ENCODE assay signal across 17 mouse cellular contexts in the genomic region with DNA sequence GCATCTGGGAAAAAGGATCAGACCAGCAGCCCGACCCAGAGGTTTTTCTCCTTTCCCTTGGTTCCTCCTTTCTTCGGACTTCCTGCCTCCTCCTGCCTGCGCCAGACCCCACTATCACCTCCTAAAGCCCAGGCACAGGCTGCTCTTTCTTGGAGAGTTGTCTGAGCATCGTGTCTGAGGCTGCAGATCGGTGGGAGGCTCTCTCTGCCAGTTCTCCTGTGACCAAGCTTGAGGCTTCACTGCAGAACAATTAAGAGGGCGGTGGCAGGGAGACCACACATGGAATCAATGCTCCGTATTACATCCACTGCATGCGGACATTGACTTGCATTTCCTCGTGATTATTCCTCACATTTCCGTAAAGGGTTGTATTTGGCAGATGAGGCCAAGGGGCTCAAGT. TPM values are rescaled to one million over a fixed set of nuclear protein-coding genes. Genes with fewer than 3 reads are reported as not detected.
DNase-seq lines count a peak whose midpoint lies in the region; ATAC-seq and TF ChIP-seq lines count a peak whose summit lies in the region.
"Had no signal": no experiment of that assay in that cellular context is flagged by ENCODE, and none has a peak within 500 bp of the region (broad histone marks: within the 10 kb centered on the region; RNA-seq: fewer than 3 reads in every experiment).

No protein-coding gene starts in this region.

- ATAC-seq in heart, embryonic 13.5 days (ENCODE audit: extremely low read depth, insufficient number of reproducible peaks, low FRiP score, low TSS enrichment) = no peak
- peak; percentile 27; the same call in 1 of the 2 replicates for ATAC-seq in forebrain, embryonic 12.5 days (ENCODE audit: low FRiP score)
- no peak for ATAC-seq in hindbrain, embryonic 13.5 days (ENCODE audit: low FRiP score)
- no peak for ATAC-seq in midbrain, embryonic 14.5 days (ENCODE audit: low FRiP score, low TSS enrichment)
- ATAC-seq in intestine, postnatal 0 days = no peak

- H3K9ac ChIP-seq in heart, embryonic 13.5 days = peak overlapping the region; percentile 26; the same call in 1 of the 2 replicates
- no peak overlapping the region for H3K9ac ChIP-seq in forebrain, embryonic 12.5 days
- H3K9ac ChIP-seq in hindbrain, embryonic 13.5 days = peak overlapping the region; percentile 39; the same call in 1 of the 2 replicates
- H3K9ac ChIP-seq in midbrain, embryonic 14.5 days (replicated peaks; ENCODE audit: low read length) = no peak overlapping the region
- H3K9ac ChIP-seq in intestine, postnatal 0 days (ENCODE audit: low read depth, low read length) = no peak overlapping the region
- H3K9ac ChIP-seq: embryonic facial prominence, embryonic 15.5 days had no signal

- H3K4me3 ChIP-seq in heart, embryonic 13.5 days = no peak overlapping the region
- H3K4me3 ChIP-seq in forebrain, embryonic 12.5 days (replicated peaks) = no peak overlapping the region
- no peak overlapping the region for H3K4me3 ChIP-seq in hindbrain, embryonic 13.5 days
- H3K4me3 ChIP-seq in midbrain, embryonic 14.5 days (replicated peaks; ENCODE audit: low read depth, low read length) = no peak overlapping the region
- H3K4me3 ChIP-seq in intestine, postnatal 0 days (ENCODE audit: low read depth, low read length) = no peak overlapping the region
- H3K4me3 ChIP-seq: embryonic facial prominence, embryonic 15.5 days had no signal

- 0 out of 2 replicates have a peak, but pooled peaks cover 3% of the 10 kb centered on the region for H3K27me3 ChIP-seq in heart, embryonic 13.5 days (replicated peaks)
- 0 out of 2 replicates have a peak, but pooled peaks cover 4% of the 10 kb centered on the region for H3K27me3 ChIP-seq in forebrain, embryonic 12.5 days
- H3K27me3 ChIP-seq in hindbrain, embryonic 13.5 days = no peaks in the 10 kb centered on the region
- H3K27me3 ChIP-seq in midbrain, embryonic 14.5 days (ENCODE audit: control insufficient read depth, insufficient read depth, low read length) = no peaks in the 10 kb centered on the region
- no peaks in the 10 kb centered on the region for H3K27me3 ChIP-seq in intestine, postnatal 0 days (replicated peaks; ENCODE audit: control insufficient read depth, insufficient read depth, low read length)
- H3K27me3 ChIP-seq: embryonic facial prominence, embryonic 15.5 days had no signal

- WGBS in heart, embryonic 13.5 days = 31% methylated on average over 10 of the region's 10 CpGs
- 30% methylated on average over 10 of the region's 10 CpGs for WGBS in forebrain, embryonic 12.5 days
- 24% methylated on average over 10 of the region's 10 CpGs for WGBS in hindbrain, embryonic 13.5 days
- WGBS in midbrain, embryonic 14.5 days = 19% methylated on average over 10 of the region's 10 CpGs
- WGBS in intestine, postnatal 0 days = 38% methylated on average over 10 of the region's 10 CpGs

- no peak for DNase-seq in heart, postnatal 4 days
- peak; percentile 27 for DNase-seq in midbrain, embryonic 14.5 days
- DNase-seq in urinary bladder, postnatal 10 days (ENCODE audit: low spot score) = no peak
- DNase-seq in heart, adult 18-20 months = no peak
- DNase-seq: gastrocnemius, postnatal 25 days; kidney, adult 9 months; liver; lung, adult 18-20 months; lung, postnatal 4 days; thymus, postnatal 36 days had no signal

- peaks cover 8% of the 10 kb centered on the region; the same call in 1 of the 2 replicates for H3K4me1 ChIP-seq in heart, embryonic 13.5 days
- H3K4me1 ChIP-seq in forebrain, embryonic 12.5 days = peaks cover 16% of the 10 kb centered on the region
- peaks cover 17% of the 10 kb centered on the region for H3K4me1 ChIP-seq in hindbrain, embryonic 13.5 days (replicated peaks)
- H3K4me1 ChIP-seq in midbrain, embryonic 14.5 days (ENCODE audit: control insufficient read depth, insufficient read depth, low read length) = peaks cover 6% of the 10 kb centered on the region
- no peaks in the 10 kb centered on the region for H3K4me1 ChIP-seq in intestine, postnatal 0 days (replicated peaks; ENCODE audit: control insufficient read depth, insufficient read depth, low read length)

- no peak for TF ChIP-seq CTCF in intestine, postnatal 0 days (IDR thresholded peaks at IDR 0.05; ENCODE audit: low read depth)

- no peak overlapping the region for H3K27ac ChIP-seq in heart, embryonic 13.5 days (replicated peaks)
- no peak overlapping the region for H3K27ac ChIP-seq in forebrain, embryonic 12.5 days
- peak overlapping the region; percentile 48; the same call in 1 of the 2 replicates for H3K27ac ChIP-seq in hindbrain, embryonic 13.5 days
- peak overlapping the region; percentile 60 for H3K27ac ChIP-seq in midbrain, embryonic 14.5 days (replicated peaks; ENCODE audit: low read depth, low read length)
- no peak overlapping the region for H3K27ac ChIP-seq in intestine, postnatal 0 days (ENCODE audit: low read depth, low read length)
- H3K27ac ChIP-seq: embryonic facial prominence, embryonic 15.5 days had no signal

- no peaks in the 10 kb centered on the region for H3K36me3 ChIP-seq in heart, embryonic 13.5 days
- no peaks in the 10 kb centered on the region for H3K36me3 ChIP-seq in forebrain, embryonic 12.5 days (replicated peaks)
- H3K36me3 ChIP-seq in hindbrain, embryonic 13.5 days = no peaks in the 10 kb centered on the region
- H3K36me3 ChIP-seq in midbrain, embryonic 14.5 days (ENCODE audit: control insufficient read depth, insufficient read depth, low read length) = no peaks in the 10 kb centered on the region
- H3K36me3 ChIP-seq in intestine, postnatal 0 days (ENCODE audit: control insufficient read depth, insufficient read depth) = no peaks in the 10 kb centered on the region
- H3K36me3 ChIP-seq: embryonic facial prominence, embryonic 15.5 days had no signal

- H3K9me3 ChIP-seq in heart, embryonic 13.5 days = no peaks in the 10 kb centered on the region
- no peaks in the 10 kb centered on the region for H3K9me3 ChIP-seq in forebrain, embryonic 12.5 days
- no peaks in the 10 kb centered on the region for H3K9me3 ChIP-seq in hindbrain, embryonic 13.5 days
- no peaks in the 10 kb centered on the region for H3K9me3 ChIP-seq in midbrain, embryonic 14.5 days (ENCODE audit: control insufficient read depth, low read length)
- H3K9me3 ChIP-seq in intestine, postnatal 0 days (ENCODE audit: control insufficient read depth) = no peaks in the 10 kb centered on the region
- H3K9me3 ChIP-seq: embryonic facial prominence, embryonic 15.5 days had no signal

- H3K4me2 ChIP-seq in heart, embryonic 13.5 days = no peak overlapping the region
- H3K4me2 ChIP-seq in forebrain, embryonic 12.5 days = no peak overlapping the region
- H3K4me2 ChIP-seq in hindbrain, embryonic 13.5 days = no peak overlapping the region
- no peak overlapping the region for H3K4me2 ChIP-seq in midbrain, embryonic 14.5 days (ENCODE audit: low read length)
- no peak overlapping the region for H3K4me2 ChIP-seq in intestine, postnatal 0 days (replicated peaks; ENCODE audit: low read depth)
- H3K4me2 ChIP-seq: embryonic facial prominence, embryonic 15.5 days; heart, embryonic 11.5 days had no signal

RNA-seq across cellular contexts. Expression of gene Wdr95, which starts 49.0 kb away (rescaled TPM):
- polyA plus RNA-seq in heart, embryonic 13.5 days (2015; fragmentation: Nextera tagmentation; extraction: Ambion mirVana) = not detected in 2 replicates
- total RNA-seq in heart, postnatal 4 days (2021) = under 1 TPM in 1 of 2 experiments, not detected in 1; 0.14 TPM
- polyA plus RNA-seq in forebrain, embryonic 12.5 days (2016; fragmentation: Nextera tagmentation; extraction: Ambion mirVana) = 0.17 and 0.68 TPM in 2 replicates
- polyA plus RNA-seq in hindbrain, embryonic 13.5 days (2015; fragmentation: Nextera tagmentation; extraction: Ambion mirVana) = 0.10 and 0.84 TPM in 2 replicates
- polyA plus RNA-seq in midbrain, embryonic 14.5 days (2014; fragmentation: Nextera tagmentation; extraction: Ambion mirVana) = 0.30 TPM in 1 of 2 replicates, not detected in the other
- total RNA-seq in heart, adult 18-20 months (2021) = not detected
- not detected in 2 replicates for polyA plus RNA-seq in intestine, postnatal 0 days (2015; fragmentation: Nextera tagmentation; extraction: Ambion mirVana)
- total RNA-seq: common myeloid progenitor, adult 5-6 weeks; gastrocnemius, postnatal 25 days had no signal

RNA-seq across cellular contexts. Expression of gene Hsph1, which starts 58.7 kb away (rescaled TPM):
- polyA plus RNA-seq in heart, embryonic 13.5 days (2015; fragmentation: Nextera tagmentation; extraction: Ambion mirVana) = 30.1 and 30.7 TPM in 2 replicates
- 10 to 100 TPM; 16.7 to 19.0 TPM for total RNA-seq in heart, postnatal 4 days (2021)
- 123 and 129 TPM in 2 replicates for polyA plus RNA-seq in forebrain, embryonic 12.5 days (2016; fragmentation: Nextera tagmentation; extraction: Ambion mirVana)
- polyA plus RNA-seq in hindbrain, embryonic 13.5 days (2015; fragmentation: Nextera tagmentation; extraction: Ambion mirVana) = 83.7 and 92.0 TPM in 2 replicates
- polyA plus RNA-seq in midbrain, embryonic 14.5 days (2014; fragmentation: Nextera tagmentation; extraction: Ambion mirVana) = 59.8 and 104 TPM in 2 replicates
- 100 to 1,000 TPM in 1 of 2 experiments, 10 to 100 TPM in 1; 97.7 to 121 TPM for total RNA-seq in heart, adult 18-20 months (2021)
- 9.0 and 10.0 TPM in 2 replicates for polyA plus RNA-seq in intestine, postnatal 0 days (2015; fragmentation: Nextera tagmentation; extraction: Ambion mirVana)

Comparison
In these comparisons a context has a peak if more than half of its experiments do, and no peak if none do; other contexts are left out.
1. H3K27ac ChIP-seq: peak in hindbrain, embryonic 13.5 days (single experiment) and midbrain, embryonic 14.5 days (single experiment); none in heart, embryonic 13.5 days (single experiment), forebrain, embryonic 12.5 days (single experiment) and intestine, postnatal 0 days (single experiment).
2. H3K9ac ChIP-seq: peak in heart, embryonic 13.5 days (single experiment) and hindbrain, embryonic 13.5 days (single experiment); none in forebrain, embryonic 12.5 days (single experiment), midbrain, embryonic 14.5 days (single experiment) and intestine, postnatal 0 days (single experiment).